Mouse (Mus musculus): ENCODE measurements around the gene Bcl2.

- no peak for TF ChIP-seq CTCF (conservative IDR thresholded peaks at IDR 0.05; ENCODE audit: insufficient read depth, insufficient read length, low read depth, low read length)
- no peak for TF ChIP-seq POLR2A (IDR thresholded peaks at IDR 0.05; ENCODE audit: low read depth, low read length)
These were observed 69.5 kb downstream of the Bcl2 start for GRCm38 (mm10) chr1:106644566-106644965.

Data from kidney, adult 2 months (tissue).